In the genomic region with DNA sequence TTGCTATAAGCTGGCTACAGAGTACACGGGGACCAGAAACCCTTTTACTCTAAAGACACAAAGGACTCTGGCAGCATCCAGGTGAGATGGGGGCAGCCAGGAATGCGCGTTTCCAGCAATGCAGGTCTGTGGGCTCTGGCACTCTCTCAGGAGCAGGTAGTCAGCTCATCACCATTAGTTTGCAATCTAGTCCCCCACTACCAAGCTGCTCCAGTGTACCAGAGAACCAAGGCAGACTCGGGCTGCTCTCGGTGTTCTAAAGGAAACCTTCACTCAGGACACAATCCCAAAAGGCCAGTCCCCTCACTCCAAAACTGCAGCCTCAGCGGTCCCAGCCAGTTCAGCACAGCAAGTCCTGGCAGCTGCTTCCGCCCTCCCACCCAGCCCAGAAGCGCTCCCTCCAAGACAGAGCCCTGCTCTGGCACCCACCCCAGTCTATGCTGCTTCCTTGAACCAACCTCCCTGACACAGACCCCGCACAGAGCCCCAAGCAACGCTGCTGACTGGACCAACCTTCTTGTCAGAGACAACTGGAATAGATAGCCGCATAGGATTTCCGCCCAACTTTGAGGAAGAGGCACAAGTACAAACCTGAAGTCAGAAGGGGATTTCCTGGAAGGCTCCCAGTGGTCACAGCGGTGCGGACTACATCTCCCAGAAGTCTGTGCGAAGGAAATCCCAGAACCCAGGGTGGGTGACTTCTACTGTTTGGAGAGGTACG, we compare ENCODE assay signal across 8 mouse cellular contexts. TPM values are rescaled to one million over a fixed set of nuclear protein-coding genes. Genes with fewer than 3 reads are reported as not detected.
DNase-seq lines count a peak whose midpoint lies in the region; ATAC-seq and TF ChIP-seq lines count a peak whose summit lies in the region.
"Not testable (repeated sequence)": the region's sequence is repeated elsewhere in the genome, so short reads cannot be mapped to it uniquely, and the experiment has no call there.

Gene Zfp429 (minus strand): TSS at position 637 of the 721 bp plus-strand sequence.

- not testable (repeated sequence) for H3K36me3 ChIP-seq in hindbrain, postnatal 0 days (ENCODE audit: insufficient read depth, low read length)

- not testable (repeated sequence) for H3K9ac ChIP-seq in hindbrain, postnatal 0 days (replicated peaks; ENCODE audit: low read length)

- ATAC-seq in activated CD4-positive, CD25-positive, alpha-beta regulatory T cell, adult 4 months = peak; percentile 100
- peak; percentile 94 for ATAC-seq in hindbrain, postnatal 0 days

- H3K27ac ChIP-seq in hindbrain, postnatal 0 days = not testable (repeated sequence)

- peak; percentile 82 for DNase-seq in embryo, embryonic 10 days (ENCODE audit: low spot score)
- peak; percentile 24 to 35 for DNase-seq in gastrocnemius, adult 8-10 months (ENCODE audit: low spot score in 2 of 2)
- peak; percentile 82 for DNase-seq in hindbrain, postnatal 0 days (ENCODE audit: low spot score)
- DNase-seq in left cerebral cortex, adult 18-20 months (ENCODE audit: low spot score in 2 of 2) = peak; percentile 67 to 71
- peak; percentile 76 to 77 for DNase-seq in lung, postnatal 4 days
- peak; percentile 83 for DNase-seq in retina, postnatal 1 day
- peak; percentile 74 for DNase-seq in thymus, postnatal 4 days

- peak within 1 kb of the TSS; percentile 53 for H3K4me3 ChIP-seq in hindbrain, postnatal 0 days (ENCODE audit: low read length)

- H3K9me3 ChIP-seq in hindbrain, postnatal 0 days (ENCODE audit: low read length) = not testable (repeated sequence)

- 5% methylated on average over 13 of the region's 16 CpGs for WGBS in hindbrain, postnatal 0 days

- TF ChIP-seq CTCF in hindbrain, postnatal 0 days (IDR thresholded peaks at IDR 0.05; ENCODE audit: low read depth) = not testable (repeated sequence)

- not testable (repeated sequence) for H3K27me3 ChIP-seq in hindbrain, postnatal 0 days (ENCODE audit: insufficient read depth, low read length)

- not testable (repeated sequence) for H3K4me1 ChIP-seq in hindbrain, postnatal 0 days (ENCODE audit: insufficient read depth, low read length)

- peak within 1 kb of the TSS; percentile 54 for H3K4me2 ChIP-seq in hindbrain, postnatal 0 days (ENCODE audit: low read depth, low read length)

RNA-seq across cellular contexts. Expression of gene Zfp429, which starts in this region (rescaled TPM):
- 10 to 100 TPM; 20.6 to 23.0 TPM for polyA plus RNA-seq in activated CD4-positive, CD25-positive, alpha-beta regulatory T cell, adult 4 months (2017; shearing (Covaris generic))
- 1 to 10 TPM in 2 of 4 experiments, under 1 TPM in 2; 0.88 to 1.3 (median 1.1) TPM for total RNA-seq in gastrocnemius, adult 8-10 months (2022)
- total RNA-seq in hindbrain, postnatal 0 days (2014; rRNA removed) = 1.3 and 2.9 TPM in 2 replicates
- 1.0 and 2.1 TPM in 2 replicates for polyA plus RNA-seq in hindbrain, postnatal 0 days (2015; fragmentation: Nextera tagmentation; extraction: Ambion mirVana)
- 1 to 10 TPM; 2.6 to 3.5 TPM for total RNA-seq in left cerebral cortex, adult 18-20 months (2021)

Comparison
In these comparisons a context has a peak if more than half of its experiments do, and no peak if none do; other contexts are left out.
1. DNase-seq: peak in every context shown above with its lines; median percentile 83 in retina, postnatal 1 day; 82 in embryo, embryonic 10 days; 82 in hindbrain, postnatal 0 days; 76 in lung, postnatal 4 days; 74 in thymus, postnatal 4 days; 69 in left cerebral cortex, adult 18-20 months; 30 in gastrocnemius, adult 8-10 months.